Mouse (Mus musculus) right cerebral cortex, postnatal 10 days (tissue): ENCODE measurements at regions not wholly inside any gene's neighbourhood (a gene's known extent, or its start where the extent isn't known, plus 50 kb on each side); places are given as distances from the start of the nearest gene placed in this dataset.
A peak's percentile ranks its signal among the peaks of the same experiment; 100 is the strongest.

ENCODE experiments used
- DNase-seq, 2 experiments: peaks; one replicate each; pipeline ENCODE4 v3.0.0; 2021; ENCODE audit warnings: low spot score in 2 of 2

DNA sequence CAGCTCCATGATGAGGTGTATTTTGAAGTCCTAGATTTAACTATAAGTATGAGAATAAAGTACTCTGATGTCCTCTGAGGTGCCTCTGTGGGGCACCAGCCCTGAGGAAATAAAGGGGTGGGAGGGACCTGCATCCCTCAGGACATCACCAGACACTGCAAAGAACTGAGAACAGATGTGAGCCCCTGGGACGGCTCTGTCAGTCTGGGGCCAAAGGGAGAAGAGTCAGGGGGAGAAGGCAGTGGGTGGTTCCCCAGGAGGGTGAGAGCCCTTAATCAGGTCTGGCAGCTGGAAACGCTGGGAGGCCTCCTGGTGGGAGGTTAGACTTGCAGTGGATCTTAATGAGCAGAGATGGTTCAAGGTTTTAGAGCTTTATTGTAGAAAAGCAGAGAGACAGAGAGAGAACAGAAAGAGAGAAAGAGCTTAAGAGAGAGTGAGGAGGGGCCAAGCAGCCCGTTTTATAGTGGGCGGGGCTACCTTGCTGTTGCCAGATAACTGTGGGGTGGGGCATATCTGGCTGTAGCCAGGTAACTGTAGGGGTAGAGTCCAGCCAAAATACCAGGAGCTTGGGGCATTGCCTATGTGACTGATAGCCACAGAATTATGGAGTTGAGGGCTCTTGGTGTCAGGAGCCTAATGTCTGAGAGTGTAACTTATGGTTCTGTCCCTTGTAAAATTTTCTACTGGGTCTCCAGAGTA, 97.3 kb upstream of the Tmtc4 start:
- no peak for DNase-seq

DNA sequence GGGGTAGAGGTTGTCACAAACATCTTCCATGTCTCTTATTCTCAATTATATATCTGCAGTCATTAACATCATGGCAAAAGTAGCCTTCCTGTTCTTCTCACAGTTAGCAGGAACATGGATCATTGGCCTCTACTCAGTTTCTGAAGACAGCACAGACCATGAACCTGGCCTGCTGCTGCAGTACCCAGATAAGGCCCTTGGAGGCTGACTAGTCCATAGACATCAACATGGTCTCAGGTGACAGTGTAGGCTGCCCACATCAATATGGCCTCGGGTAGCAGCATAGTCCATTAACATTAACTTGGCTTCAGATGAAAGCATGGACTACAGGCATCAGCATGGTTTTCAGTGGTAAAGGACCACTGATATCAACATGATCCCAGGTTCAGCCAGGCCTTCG, 95.9 kb upstream of the Tmtc4 start:
- DNase-seq = no peak

DNA sequence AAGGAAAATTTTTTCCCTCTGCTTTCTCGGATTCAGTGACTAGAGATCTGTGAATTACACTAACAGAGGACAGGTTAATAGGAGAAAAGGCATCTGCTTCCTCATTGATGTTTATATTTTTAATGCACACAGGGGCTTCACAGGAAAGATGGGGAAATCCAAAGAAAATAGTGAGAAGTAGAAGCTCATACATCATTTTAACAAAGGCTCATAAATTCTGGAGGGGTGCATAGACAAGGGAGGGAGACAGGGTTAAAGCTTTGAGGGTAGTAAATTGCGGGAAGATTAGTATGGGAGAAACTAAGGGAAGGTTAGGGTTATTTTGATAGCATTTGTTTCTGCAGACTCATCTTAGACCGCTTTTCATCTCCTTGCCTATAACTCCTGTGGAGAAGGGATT, 95.0 kb upstream of the Tmtc4 start:
- no peak for DNase-seq

DNA sequence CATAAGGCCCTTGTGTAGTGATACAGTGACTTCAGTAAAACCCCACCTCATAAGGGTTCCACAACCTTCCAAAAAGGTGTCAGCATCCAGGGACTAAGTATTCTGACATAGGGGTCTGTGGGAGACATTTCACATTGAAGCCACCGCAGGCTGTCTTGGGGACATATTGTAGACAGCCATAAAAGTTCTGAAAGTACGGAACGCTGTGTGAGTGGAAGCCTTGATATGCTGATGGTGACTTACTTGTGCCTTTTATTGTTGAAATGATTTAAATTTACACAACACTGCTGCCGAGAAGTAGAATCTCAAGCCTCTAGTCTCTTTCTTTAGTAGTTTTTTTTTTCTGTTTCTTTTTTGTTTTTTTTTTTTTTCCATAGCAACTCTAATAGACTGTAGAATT, 82.5 kb upstream of the Tmtc4 start:
- no peak for DNase-seq

DNA sequence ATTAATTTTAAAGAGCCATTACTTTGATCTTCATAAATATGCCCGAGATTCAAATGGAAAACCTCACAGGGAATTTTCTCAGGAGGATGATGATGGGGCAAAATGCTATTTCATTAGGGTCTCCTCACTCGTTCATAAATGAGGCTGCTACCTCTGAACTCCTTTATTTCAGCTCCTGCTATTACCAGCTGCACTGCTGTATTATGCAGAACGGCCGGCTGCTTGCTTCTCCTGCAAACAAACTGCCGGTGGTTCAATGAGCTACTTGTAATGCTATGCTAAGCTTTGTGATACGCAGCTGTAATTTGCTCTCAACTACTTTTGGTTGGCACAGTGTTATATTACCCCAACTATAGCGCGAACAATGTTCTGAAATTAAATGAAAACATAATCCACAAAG, 81.7 kb upstream of the Tmtc4 start:
- DNase-seq = peak; percentile 25 to 26

DNA sequence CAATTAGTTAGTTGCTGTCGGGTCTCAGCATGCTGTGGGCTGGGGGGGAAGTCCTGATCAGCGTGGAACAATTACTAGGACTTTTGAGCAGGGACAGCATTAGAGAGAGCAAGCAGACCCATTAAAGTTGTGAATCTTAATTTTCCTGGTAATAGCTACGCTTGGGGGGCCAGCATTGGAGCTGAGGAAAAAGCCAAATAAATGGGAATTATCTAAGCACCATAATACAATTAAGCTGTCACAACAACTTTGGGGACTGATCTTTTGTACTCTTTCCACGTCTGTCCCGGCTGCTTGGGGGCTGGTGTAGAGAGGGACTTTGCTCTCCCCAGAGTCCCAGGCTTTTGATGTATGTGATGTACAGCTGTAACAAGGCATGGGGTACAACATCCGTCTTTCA, 81.3 kb upstream of the Tmtc4 start:
- no peak for DNase-seq

DNA sequence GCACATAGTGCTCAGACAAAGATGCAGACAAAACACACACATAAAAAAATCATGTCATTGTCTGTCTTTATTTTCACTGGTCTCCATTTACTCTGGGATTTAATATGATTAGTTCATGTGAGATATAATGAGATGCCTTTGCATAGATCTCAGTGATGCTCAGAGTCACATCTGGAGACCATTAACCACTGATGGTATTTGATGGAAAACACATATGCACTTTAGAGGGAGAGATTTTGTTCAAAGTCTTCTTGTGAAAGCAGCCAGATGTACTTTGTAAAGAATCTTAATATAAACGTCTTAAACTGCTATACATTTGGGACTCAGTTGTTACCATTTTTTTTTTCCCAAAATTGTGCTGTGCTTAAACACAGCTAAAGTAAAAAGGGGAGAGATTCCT, 79.1 kb upstream of the Tmtc4 start:
- DNase-seq = no peak

DNA sequence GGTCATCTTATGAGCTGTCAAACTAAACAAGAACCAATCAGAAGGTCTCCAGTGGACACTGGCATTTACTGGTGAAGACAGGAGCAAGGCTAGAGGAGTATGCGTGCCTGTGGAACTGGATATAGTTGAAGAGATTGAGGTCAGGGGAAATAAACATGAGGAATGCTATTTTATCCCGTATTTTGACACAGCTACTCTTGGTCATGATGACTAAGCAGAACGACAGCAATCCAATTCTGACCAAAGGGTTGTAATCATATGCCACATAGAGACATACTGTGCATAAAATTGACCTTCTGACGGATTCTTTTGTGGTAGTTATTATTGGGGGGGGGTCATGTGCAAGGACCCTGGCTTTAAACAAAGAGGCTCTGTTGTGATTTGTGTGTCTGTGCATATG, 73.1 kb upstream of the Tmtc4 start:
- no peak for DNase-seq

DNA sequence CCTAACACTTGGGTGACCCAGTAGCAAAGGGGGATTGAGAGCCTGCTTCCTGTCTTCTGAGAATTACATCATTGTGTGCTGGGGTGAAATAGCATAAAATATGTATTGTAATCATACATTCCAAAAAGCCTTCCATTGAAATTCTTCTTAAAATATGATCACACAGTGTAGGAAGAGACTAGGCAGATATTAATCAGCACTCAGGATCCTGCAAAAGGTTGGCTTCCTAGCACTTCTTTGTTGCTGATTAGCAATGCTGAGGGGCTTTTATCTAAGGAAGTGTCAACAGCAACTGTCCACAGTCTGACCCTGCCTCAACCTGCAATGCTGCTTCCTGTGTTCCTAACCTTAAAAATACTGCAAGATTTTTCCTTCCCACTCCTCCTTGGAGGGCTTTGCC, 64.6 kb upstream of the Tmtc4 start:
- DNase-seq = no peak

DNA sequence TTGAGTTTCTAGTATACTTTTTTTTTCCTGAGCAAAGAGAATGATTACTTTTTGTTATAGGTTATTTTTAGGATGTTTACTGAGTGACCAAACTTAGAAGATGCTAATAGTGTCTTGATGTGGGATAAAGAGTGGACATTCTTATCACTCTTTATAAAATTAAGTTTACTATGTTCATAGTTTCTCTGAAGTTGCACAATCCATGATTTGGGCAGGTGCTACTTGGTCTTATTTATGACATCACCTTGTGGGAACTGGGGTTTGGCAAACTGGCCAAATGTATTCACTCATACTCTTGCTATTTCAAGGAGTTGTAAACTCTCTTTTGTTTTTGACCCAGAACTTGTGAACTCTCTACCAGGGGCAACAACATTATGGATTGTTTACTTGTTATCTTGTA, 56.2 kb upstream of the Tmtc4 start:
- no peak for DNase-seq

DNA sequence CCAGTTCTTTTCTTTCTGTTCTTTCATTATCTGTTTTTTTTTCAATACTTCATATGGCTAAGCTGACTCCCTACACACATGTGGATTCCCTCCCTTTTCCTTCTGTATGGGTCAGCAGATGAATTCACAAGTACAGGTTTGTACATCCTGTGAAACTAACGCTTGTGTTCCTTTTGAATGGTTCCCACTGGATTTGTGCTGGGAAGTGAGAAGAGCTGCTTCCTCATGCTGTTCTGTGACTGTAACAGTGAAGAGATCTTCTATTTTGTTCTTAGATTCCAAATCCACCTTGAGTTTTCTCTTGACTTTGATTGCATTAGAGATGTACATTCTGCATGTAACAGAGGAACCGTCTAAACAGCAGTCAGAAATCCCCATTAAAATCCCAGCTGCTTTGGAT, 53.6 kb upstream of the Tmtc4 start:
- DNase-seq = no peak
